Mouse (Mus musculus): ENCODE results near the gene Lcn2. TPM values are rescaled to one million over a fixed set of nuclear protein-coding genes. Genes with fewer than 3 reads are reported as not detected.

Lcn2 gene
- under 1 TPM in 1 of 2 experiments, not detected in 1; 0.51 TPM for total RNA-seq (2021)
- long read RNA-seq = 0 reads

DNA sequence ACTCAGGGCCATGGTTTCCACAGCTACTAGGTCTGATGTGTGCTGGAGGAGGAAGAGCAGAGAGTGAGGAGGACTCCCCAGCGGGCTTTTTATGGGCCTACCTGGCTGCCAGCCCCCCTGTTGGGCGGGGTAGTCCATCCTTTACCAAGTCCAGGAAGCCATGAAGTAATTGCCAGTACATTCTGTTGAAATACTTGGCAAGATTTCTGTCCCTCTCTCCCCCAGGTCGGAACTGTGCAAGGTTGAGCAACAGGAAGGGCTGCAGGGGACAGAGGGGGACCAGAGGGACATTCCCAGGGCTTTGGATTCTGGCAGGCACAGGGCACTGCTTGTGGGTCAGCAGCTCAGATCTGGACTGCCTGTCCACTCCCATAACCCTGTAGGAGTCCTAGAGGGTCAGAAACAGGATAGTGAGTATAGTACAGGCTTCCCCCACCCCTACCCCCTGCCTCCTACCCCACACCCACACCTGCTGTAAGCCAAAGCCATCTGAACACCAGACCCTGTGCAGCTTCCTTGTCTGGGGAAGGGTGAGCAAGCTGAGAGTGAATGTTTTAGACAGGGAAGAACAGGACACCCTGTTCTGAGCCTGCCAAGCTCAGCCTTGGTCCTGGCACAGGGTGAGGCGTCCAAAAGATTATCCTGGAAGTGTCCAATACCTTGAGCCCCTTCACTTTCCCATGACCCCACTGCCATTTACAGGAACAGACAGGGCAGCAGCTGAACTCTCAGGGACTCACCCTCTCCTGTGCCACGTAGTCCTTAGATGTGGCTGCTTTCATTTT is at the start of gene Lcn2:
TSS of gene Lcn2 (minus strand) at position 547 of the 785 bp plus-strand sequence.
- no peak for DNase-seq (ENCODE audit: low spot score in 2 of 2)

DNA sequence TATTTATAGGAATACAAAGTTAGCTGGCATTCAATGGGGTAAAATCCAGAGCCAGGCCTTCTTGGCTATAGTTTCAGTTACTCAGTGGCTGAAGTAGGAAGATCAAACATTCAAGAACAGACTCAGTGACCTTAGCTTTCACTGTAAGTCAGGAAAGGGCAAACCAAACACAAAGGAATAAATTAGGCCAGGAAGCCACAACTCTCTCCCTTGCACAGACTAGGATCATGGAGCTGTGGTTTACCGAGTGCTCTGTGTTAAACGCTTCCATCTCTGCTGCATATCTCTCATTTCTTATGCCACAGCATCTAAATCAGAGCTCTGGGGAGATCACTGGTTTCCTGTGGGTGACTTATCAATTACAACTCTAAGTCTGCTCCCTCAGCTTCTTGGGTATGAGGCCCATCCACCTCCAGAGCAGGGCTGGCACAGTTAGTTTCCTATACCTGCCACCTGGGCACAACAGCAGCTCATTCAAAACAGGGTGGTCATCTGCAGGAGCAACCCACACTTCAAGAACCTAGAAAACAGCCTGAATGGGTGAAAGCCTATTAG is 49.6 kb upstream of the Lcn2 start:
- DNase-seq (ENCODE audit: low spot score in 2 of 2) = no peak

DNA sequence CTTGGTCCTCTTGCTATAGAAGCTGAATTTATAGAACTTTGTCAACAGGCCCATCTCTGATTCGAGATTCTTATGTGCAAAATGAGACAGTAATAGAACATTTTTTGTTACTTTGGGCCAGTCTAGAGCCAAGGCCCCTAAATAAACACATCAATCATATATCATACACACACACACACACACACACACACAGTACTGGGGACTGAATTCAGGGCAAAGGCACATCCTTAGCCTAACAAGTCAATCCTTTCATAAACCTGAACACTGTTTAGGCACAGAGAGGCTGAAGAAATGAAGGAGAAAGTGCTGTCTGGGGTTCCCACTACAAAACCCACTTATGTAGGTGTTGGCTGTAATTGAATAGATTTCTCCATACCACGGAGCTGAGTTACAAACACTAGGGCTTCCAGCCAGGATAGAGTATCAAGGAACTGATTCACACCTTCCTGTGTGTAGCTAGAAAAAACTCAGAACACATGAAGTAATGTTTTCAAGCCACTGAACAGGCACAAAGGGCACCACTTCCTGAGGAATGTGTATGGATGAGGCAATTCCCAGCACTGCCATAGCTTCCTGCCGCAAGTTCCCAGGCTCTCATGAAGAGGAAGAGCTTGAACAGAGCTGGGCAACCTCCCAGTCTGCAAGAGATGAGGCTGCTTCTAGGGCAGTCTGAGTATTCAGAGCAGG is 48.8 kb upstream of the Lcn2 start:
- no peak for DNase-seq (ENCODE audit: low spot score in 2 of 2)

DNA sequence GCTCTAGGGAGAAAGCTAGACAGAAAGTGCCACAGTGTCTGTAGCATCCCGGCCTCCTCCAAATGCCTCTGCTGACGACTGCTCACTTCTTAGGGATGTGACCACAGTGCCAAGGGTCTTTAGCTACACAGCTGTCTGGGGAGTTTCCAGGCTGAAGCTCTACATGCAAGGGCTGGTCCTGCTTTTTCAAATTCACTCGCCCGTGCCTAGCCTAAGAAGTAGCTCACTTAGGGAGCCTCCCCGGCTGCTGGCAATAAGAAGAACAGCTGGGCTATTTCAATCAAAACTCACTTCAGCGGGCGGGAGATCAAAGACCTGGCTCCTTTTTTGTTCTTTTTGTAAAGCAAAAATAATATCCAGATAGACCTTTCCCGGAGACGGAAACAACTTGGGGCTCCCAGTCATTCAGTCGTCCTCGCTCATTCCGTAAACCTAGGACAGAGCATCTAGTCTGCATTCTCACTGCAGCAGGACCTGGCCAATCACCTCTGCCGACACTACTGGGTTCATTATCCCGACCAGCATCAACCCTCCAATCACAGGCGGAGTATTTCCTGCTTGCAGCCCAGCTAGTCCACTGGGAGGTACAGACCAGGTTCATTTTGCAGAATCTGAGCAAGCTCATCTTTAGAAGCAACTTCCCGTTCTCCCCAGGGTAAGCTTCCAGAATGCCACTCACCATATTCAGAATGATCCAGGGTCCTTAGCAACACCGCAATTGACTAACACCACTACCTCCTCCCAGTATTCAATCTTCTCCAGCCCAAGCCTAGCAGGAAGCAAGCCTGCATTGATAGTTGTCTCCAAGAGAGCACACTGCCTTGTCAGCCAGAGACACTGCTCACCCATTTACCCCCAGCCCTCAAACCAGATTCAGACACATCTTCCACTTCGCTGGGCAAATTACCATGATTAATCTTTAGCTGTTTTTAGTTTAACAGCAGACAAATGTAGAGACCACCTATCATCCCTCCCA is 42.9 kb upstream of the Lcn2 start:
- DNase-seq (ENCODE audit: low spot score in 2 of 2) = peak; percentile 86 to 92

DNA sequence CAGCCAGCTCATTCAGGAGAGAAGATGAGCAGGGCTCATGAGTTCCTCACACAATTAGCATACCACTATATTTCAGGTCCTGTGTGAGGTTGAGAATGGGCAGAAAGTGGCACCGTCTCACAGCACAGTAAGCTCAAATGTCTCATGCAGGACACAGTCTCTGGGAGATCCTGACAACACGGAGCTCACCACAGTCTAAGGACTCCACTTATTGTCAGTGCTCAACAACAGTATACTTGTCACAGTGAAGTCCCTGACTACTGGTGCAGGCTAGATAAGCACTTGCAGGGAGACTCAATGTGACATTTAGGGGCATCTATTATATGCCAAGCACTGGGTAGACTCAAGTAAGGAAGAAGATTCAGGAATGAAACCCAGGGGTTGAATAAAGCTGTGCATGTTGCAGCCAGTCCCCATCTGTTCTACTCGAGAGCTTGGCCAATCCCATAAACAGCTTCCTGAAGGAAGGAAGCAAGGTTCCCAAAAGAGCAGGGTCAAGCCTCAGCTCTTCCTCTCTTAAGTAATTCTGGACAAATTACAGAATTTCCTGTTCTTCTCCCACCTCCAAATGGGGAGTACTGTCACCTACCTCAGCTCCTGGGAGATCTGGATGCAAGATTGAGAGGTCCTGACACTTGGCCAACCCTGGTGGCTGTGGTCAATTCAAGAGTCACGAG is 41.3 kb upstream of the Lcn2 start:
- DNase-seq (ENCODE audit: low spot score in 2 of 2) = no peak

DNA sequence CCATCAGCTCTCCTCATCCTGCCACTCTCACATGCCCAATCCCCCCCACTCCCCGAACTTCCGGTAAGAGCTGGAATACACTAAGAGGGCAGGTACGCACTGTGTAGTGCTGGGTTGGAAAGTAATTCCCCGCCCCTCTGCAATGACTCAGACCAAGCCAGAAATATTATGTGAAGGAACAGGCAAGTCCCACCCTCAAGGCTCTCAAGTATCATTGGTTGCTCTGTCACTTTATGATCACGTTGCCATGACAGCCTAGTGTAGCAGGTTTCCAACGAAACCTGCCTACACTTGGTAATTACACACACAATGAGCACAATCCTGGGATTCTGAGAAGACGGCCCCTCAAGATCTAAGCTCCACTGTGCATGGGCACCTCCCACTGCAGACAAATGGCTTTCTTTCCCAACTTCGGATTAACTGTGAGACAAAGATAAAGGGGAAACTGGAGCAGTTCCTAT is 40.2 kb upstream of the Lcn2 start:
- peak; percentile 62 to 72 for DNase-seq (ENCODE audit: low spot score in 2 of 2)

DNA sequence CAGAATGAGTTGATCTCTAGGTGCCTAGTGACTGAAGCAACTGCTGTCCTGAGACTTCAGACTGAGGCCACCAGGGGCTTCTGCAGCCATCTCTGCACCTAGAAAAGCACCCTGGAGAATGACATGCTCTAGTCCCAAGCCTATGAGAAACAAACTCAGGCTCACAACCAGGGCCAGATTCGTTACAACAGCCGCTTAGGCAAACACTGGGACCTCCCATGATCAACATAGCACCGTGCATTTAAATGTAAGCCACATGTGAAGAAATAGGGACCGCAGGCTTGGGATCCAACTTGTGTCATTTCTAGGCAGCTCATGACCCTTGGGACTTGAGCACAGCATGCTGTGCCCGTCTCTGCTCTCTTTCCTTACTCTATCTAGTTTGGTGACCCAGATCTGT is 39.7 kb upstream of the Lcn2 start:
- DNase-seq (ENCODE audit: low spot score in 2 of 2) = no peak

DNA sequence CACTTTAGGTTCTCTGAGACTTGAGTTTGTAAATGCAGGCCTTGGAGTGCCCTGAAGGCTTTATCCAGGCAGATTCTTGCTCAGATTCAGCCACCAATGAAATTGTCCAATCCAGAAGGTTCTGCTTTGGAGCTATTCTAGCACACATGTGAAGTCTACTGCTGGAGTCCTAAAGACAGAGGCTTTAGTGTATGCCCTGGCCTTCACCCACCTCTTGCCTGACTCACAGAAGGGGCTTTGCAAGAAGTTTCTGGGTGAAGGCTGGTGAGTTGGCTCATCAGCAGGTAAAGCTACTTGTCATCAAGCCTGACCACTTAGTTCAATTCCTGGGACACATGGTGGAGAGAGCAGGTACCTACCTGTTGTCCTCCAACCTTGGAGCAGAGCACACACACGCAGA is 38.1 kb upstream of the Lcn2 start:
- DNase-seq (ENCODE audit: low spot score in 2 of 2) = no peak

DNA sequence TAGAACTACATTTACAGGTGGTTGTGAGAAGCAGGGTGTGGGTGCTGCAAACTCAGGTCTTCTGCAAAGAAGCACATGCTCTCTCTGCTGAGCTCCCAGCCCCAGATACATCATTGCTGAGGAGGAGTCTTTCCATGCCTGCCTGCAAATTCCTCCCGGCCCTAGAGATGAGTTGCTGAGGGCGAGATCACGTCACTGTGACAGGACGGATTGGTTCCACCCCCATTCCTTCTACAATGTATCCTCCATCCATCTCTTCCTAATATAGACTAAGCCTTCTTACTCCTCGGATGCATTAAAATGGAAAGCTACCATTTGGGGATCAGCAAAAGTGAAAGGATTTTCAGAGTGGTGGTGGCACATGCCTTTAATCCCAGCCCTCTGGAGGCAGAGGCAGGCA is 37.5 kb upstream of the Lcn2 start:
- DNase-seq (ENCODE audit: low spot score in 2 of 2) = no peak

DNA sequence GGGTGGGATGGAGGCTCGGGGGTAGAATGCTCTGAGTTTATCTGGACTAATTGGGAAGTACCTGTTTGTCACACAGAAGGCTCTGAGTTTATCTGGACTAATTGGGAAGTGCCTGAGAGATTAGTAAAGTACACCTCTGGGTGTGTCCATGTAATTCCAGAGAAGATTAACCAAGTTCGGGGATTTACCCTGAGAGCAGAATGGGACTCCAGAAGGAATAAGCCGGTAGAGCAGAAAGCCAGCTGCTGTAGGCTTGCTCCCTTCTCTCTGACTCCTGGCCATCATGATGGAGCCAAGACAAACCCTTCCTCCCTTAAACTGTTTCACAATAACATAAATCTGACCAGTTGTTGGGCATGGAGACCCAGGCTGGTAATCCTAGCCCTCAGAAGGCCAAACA is 36.7 kb upstream of the Lcn2 start:
- no peak for DNase-seq (ENCODE audit: low spot score in 2 of 2)

DNA sequence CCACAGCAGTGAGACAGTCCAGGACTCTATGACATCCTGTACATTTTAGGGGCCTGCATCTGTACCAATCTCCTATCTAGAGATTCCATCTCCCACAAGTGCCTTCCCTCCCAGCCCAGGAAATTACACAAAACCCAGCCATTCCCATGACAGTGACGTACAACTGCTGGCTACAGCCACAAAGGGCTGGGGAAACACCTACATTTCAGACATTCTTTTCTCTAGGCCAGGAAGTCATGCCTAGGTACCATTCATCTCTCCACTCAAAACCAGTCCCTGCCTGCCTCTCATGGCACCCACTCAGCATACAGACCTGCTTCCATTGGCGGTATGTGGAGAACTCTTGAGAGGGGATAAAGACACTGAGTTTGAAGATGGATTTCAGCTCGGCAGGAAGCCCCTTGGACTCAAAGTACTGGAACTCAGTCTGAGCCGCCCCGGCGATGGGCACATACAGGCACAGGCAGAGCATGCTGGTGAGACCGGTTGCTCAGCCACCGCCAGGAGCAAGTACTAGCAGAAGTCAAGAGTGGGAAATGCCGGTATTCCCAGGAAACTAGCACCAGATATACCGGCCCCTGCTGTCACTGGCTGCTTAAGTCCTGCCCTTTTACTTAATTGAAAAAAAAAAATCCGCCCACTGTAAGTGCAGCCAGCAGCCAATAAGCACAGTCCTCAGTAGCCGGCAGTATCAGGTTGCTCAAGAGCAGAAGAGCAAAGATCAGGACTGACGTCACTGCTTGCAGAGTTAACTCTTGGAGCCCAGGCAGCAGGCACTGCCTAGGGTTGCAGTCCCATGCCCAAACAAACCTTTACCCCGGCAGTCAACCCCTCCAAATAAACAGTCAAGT is 35.7 kb upstream of the Lcn2 start:
- peak in 1 of 2 experiments; percentile 55 for DNase-seq (ENCODE audit: low spot score in 2 of 2)

DNA sequence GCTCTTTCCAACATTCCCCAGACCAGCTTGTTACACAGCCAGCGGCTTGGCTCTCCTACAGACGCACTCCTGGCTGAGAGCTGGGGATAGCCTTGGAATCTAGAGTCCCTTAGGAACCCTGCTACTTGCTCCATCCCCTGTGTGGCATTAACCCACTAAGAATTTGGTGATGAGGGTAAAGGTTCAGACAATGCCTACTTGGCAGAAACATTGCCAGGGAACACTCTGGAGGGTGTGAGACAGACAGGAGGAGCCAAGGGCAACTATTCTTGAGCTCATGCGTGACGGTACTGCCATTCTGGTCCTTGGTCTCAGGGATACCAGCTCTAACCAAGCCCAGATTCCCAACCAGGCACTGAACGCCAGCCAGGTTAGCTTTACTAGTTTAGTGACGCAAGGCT is 33.8 kb upstream of the Lcn2 start:
- no peak for DNase-seq (ENCODE audit: low spot score in 2 of 2)

DNA sequence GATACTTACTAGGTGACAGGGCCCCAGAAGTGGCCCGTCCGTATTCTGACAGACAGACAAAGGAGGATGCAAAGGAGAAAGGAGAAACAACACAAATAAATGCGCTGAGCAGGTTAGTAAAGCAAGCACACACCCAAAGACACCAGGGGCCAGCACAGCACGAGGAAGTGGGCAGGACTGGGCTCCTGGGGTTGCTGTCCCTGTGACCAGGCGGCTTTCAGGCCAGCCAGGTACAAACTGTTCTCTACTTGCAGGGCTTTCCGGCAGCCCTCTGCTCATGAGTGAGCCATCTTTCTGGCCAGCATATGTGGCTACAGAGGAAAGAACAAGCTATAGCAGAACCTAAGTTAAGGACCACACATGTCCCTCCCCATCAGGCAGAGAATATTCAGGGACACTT is 32.6 kb upstream of the Lcn2 start:
- DNase-seq (ENCODE audit: low spot score in 2 of 2) = no peak

DNA sequence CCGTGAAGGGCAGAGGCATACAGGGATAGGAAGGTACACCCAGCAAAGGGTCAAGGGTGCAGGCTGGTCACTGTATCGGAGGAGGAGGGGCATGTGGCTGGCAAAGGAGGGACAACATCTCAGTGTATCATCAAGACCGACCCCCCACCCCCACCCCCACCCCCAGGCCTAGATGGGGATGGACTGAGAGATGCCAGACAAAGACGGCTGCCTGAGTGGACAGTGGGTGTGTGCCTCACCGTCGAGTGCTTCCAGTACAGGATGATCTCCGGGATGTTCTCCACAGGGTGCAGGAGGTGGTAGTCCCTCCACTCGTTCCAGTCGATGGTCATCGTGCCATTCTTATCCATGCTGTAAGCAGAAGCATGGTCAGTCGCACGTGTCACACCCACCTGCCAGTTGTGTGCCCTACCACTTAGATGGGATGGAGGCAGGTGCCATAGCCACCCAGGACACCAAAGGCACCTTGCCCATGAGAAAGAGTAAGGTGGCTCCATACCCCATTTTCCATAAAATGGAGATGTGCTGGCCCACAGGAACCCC is 32.1 kb upstream of the Lcn2 start:
- DNase-seq (ENCODE audit: low spot score in 2 of 2) = no peak

DNA sequence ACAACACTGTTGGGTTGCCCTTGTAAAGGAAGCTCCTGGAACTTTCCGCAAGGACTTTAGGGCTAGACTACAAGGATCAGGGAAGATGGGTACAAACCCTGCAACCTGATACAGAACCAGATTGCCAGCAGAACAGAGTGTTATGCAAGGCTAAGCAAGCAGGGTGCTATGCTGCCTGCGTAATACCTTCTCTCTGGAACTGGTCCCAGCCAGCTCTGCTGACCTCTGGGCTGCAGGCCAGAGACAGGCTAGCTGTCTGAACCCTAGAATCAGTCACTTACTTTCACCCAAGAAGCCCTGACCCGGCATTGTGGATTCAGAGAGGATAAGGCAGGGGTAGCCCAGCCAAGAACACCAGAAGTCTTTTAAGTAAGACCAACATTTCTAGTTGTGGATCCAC is 31.3 kb upstream of the Lcn2 start:
- no peak for DNase-seq (ENCODE audit: low spot score in 2 of 2)

DNA sequence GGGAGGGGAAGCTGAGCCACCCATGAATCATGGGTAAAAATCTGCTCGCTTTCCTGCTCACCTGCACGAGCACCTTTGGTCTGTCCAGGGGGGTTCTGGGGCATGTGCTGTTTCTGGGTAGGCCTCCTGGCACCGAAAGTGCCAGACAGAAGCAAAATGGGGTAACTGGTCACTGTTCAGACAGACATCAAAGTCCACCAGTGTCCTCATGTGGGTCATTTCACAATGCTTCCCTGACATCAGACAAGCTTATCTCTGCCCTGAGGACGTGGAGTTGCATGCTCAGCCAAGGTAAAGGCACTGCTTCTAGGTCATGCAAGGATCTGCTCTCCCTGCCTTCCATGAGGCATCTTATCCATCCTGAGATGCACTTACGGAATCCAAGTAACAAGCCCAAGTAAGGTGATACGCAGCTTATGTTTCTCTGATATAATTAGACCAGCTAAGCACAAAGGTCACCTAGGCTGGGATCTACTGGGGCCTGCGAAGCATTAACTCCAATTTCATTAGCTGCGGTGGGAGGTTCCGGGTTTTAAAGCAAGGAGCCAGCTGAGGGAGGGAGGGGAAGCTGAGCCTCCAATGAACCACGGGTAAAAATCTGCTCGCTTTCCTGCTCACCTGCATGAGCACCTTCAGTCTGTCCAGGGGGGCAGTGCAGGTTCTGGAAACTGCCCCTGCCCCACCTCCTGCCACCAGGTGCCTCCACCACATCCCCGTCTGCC is 30.5 kb upstream of the Lcn2 start:
- no peak for DNase-seq (ENCODE audit: low spot score in 2 of 2)

DNA sequence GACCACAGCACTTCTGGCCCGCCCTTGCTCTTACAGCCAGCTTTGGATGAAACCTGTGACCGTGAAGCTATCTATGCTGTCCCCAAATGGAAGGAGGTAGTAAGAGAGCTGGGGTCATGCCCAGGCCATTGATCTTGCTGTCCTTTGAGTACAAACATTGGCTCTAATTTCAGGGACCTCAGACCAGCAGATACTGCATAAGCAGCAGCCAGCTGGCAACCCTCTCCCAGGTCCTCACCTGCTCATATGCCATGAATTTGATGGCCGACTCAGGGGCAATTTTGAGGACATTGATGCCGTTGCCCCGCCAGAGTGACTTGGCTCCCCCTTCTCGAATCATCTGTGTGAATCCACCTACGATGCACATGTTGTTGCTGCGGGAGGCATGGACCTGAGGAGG is 29.4 kb upstream of the Lcn2 start:
- DNase-seq (ENCODE audit: low spot score in 2 of 2) = no peak

DNA sequence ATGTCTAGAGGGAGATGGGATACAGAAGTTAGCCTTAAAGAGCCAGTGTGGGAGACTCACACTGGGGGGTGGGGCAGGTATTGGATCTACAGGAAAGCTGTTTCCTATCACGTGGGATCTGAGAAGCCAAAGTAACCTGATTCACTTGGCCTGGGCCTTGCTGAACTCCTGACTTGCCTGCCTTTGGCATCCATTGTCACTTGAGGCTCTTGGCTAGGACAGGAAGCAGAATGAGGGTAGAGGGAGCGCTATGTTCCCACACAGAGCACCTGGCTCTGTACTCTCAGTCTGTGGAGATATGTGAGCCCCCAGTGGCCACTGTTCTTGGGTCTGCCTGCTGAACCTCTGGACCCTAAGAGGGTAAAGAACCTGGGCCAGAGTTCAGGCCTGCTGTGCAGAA is 28.5 kb upstream of the Lcn2 start:
- no peak for DNase-seq (ENCODE audit: low spot score in 2 of 2)

DNA sequence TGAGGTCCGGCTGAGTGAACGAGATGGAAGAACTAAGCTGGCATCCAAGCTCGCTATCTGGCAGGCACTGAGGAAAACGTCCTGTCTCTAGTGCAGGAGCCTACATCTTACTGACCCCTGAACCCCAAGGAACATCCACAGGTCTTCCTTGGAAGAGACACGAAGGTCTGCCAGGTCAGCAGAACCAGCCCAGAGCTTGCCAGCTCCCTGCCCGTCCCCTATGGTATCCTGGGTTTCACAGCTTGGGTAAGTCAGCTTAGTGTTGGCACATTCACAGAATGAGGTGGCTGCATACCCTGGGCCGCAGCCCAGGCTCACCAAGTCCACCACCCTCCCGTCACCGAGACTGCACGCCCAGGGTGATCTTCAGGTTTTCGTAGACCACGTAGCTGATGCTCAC is 27.7 kb upstream of the Lcn2 start:
- DNase-seq (ENCODE audit: low spot score in 2 of 2) = no peak

Data from layer of hippocampus, adult 18-20 months (tissue).